Mouse (Mus musculus): ENCODE data around the gene Zcchc18. TPM values are rescaled to one million over a fixed set of nuclear protein-coding genes. Genes with fewer than 3 reads are reported as not detected.
A peak's percentile ranks its signal among the peaks of the same experiment; 100 is the strongest.

Zcchc18 gene
- polyA plus RNA-seq, 1 experiment from 2014 or later: 1.8 TPM

- H3K4me3 ChIP-seq (ENCODE audit: control insufficient read depth in 1 of 2, insufficient read depth in 1 of 2, low read depth in 1 of 2, low read length in 2 of 2): no peak overlapping the region
- no peaks in the 10 kb centered on the region for H3K4me1 ChIP-seq (ENCODE audit: control insufficient read depth in 2 of 2, insufficient read depth in 2 of 2, low read length in 2 of 2)
- no peak overlapping the region for H3K4me2 ChIP-seq (ENCODE audit: low read length)
- no peak overlapping the region for H3K27ac ChIP-seq (replicated peaks in 1 of 2; ENCODE audit: control insufficient read depth in 1 of 2, insufficient read depth in 1 of 2, low read depth in 2 of 2, low read length in 2 of 2)
- no peaks in the 10 kb centered on the region for H3K9me3 ChIP-seq (ENCODE audit: control insufficient read depth, low read length)
- no peaks in the 10 kb centered on the region for H3K27me3 ChIP-seq (ENCODE audit: control insufficient read depth, insufficient read depth, low read length)
- no peak for ATAC-seq (ENCODE audit: insufficient number of reproducible peaks, insufficient read depth, low FRiP score, low read depth)
- H3K9ac ChIP-seq (ENCODE audit: low read length): no peak overlapping the region
- H3K36me3 ChIP-seq (ENCODE audit: control insufficient read depth, insufficient read depth, low read length): no peaks in the 10 kb centered on the region
Measured at GRCm38 (mm10) chrX:136986039-136986438, 6.9 kb upstream of the Zcchc18 start.

GRCm38 (mm10) chrX:136991274-136991673 lies 1.7 kb upstream of the Zcchc18 start:
- ATAC-seq (ENCODE audit: insufficient number of reproducible peaks, insufficient read depth, low FRiP score, low read depth): no peak
- 42% methylated on average over 2 of the region's 2 CpGs for WGBS
- Histone ChIP-seq H3K4me1 (ENCODE audit: control insufficient read depth in 2 of 2, insufficient read depth in 2 of 2, low read length in 2 of 2) (no peaks in the 10 kb centered on the region; a peak in 1 of 4 replicates), H3K9ac (ENCODE audit: low read length) (no peak overlapping the region), H3K4me2 (ENCODE audit: low read length) (no peak overlapping the region), H3K9me3 (ENCODE audit: control insufficient read depth, low read length) (no peaks in the 10 kb centered on the region), H3K27me3 (ENCODE audit: control insufficient read depth, insufficient read depth, low read length) (no peaks in the 10 kb centered on the region), H3K4me3 (ENCODE audit: control insufficient read depth in 1 of 2, insufficient read depth in 1 of 2, low read depth in 1 of 2, low read length in 2 of 2) (no peak overlapping the region), H3K27ac (replicated peaks in 1 of 2; ENCODE audit: control insufficient read depth in 1 of 2, insufficient read depth in 1 of 2, low read depth in 2 of 2, low read length in 2 of 2) (no peak overlapping the region), H3K36me3 (ENCODE audit: control insufficient read depth, insufficient read depth, low read length) (no peaks in the 10 kb centered on the region)

DNA sequence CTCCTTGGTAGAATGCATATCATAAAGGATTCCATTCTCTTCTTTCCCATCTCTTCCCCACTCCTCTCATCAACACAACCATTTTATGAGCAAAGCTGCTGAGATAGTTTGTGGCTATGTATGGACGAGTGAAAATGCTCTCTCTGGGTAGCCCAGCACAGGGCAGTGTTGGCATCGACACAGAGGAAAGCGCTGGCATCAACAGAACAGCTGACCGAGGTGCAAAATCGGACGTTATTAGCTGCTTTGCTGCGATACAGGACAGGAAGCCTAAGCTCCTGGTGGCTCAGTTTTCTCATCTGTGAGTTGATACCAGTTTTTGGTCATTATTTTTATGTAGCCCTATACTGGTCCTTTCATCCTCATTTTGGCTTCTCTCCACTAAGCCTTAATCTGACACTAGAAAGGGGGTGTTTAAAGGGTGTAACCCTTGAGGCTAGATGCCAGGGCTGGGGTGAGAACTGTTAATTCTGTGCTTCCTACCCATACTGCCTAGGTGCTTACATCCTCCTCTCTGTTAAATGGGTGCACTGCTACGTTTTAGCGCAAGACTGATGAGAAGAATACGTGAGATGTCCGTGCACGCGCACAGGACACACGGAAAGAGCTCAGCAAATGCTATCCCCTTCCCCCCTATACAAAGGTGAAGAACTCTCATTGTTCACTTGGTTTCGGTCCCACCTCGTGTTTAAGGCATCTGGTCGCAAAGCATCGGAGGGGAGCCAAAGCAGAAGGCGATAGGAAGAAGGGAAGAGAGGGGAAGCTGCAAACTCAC lies 577 bp upstream of the Zcchc18 start:
- Histone ChIP-seq H3K4me3 (ENCODE audit: control insufficient read depth in 1 of 2, insufficient read depth in 1 of 2, low read depth in 1 of 2, low read length in 2 of 2) (peak overlapping the region; percentile 37 to 39), H3K4me2 (ENCODE audit: low read length) (peak overlapping the region; percentile 72), H3K9ac (ENCODE audit: low read length) (peak overlapping the region; percentile 38), H3K4me1 (ENCODE audit: control insufficient read depth in 2 of 2, insufficient read depth in 2 of 2, low read length in 2 of 2) (no peaks in the 10 kb centered on the region; a peak in 1 of 4 replicates), H3K9me3 (ENCODE audit: control insufficient read depth, low read length) (no peaks in the 10 kb centered on the region), H3K27ac (replicated peaks in 1 of 2; ENCODE audit: control insufficient read depth in 1 of 2, insufficient read depth in 1 of 2, low read depth in 2 of 2, low read length in 2 of 2) (no peak overlapping the region), H3K36me3 (ENCODE audit: control insufficient read depth, insufficient read depth, low read length) (no peaks in the 10 kb centered on the region), H3K27me3 (ENCODE audit: control insufficient read depth, insufficient read depth, low read length) (no peaks in the 10 kb centered on the region)
- ATAC-seq (ENCODE audit: insufficient number of reproducible peaks, insufficient read depth, low FRiP score, low read depth): no peak
- 19% methylated on average over 19 of the region's 19 CpGs for WGBS

DNA sequence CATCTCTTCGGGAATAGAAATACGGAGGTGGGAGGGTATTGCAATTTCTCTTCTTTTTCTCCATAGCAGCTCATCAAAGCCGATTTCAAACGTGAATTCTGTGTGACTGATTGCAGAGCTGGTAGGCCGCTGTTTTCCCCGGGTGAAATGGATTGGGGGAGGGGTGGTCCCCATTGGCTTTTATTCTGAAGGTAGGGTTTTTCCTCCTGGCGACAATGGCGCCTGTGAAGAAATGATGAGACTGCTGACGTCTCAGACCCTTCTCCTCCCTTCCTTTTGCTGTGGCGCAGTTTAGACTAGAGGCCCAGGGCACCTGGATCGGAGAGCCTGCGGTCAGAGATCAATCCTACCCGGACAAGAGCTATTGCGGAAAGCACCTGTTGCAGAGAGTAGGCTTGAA lies 686 bp downstream of the Zcchc18 start:
- H3K27ac ChIP-seq (replicated peaks in 1 of 2; ENCODE audit: control insufficient read depth in 1 of 2, insufficient read depth in 1 of 2, low read depth in 2 of 2, low read length in 2 of 2): no peak overlapping the region
- no peaks in the 10 kb centered on the region for H3K36me3 ChIP-seq (ENCODE audit: control insufficient read depth, insufficient read depth, low read length)
- H3K27me3 ChIP-seq (ENCODE audit: control insufficient read depth, insufficient read depth, low read length): no peaks in the 10 kb centered on the region
- H3K4me2 ChIP-seq (ENCODE audit: low read length): peak overlapping the region; percentile 72
- 30% methylated on average over 14 of the region's 14 CpGs for WGBS
- H3K4me1 ChIP-seq (ENCODE audit: control insufficient read depth in 2 of 2, insufficient read depth in 2 of 2, low read length in 2 of 2): no peaks in the 10 kb centered on the region; a peak in 1 of 4 replicates
- ATAC-seq (ENCODE audit: insufficient number of reproducible peaks, insufficient read depth, low FRiP score, low read depth): no peak
- no peak overlapping the region for H3K9ac ChIP-seq (ENCODE audit: low read length)
- H3K4me3 ChIP-seq (ENCODE audit: control insufficient read depth in 1 of 2, insufficient read depth in 1 of 2, low read depth in 1 of 2, low read length in 2 of 2): no peak overlapping the region; a peak in 1 of 4 replicates
- no peaks in the 10 kb centered on the region for H3K9me3 ChIP-seq (ENCODE audit: control insufficient read depth, low read length)

DNA sequence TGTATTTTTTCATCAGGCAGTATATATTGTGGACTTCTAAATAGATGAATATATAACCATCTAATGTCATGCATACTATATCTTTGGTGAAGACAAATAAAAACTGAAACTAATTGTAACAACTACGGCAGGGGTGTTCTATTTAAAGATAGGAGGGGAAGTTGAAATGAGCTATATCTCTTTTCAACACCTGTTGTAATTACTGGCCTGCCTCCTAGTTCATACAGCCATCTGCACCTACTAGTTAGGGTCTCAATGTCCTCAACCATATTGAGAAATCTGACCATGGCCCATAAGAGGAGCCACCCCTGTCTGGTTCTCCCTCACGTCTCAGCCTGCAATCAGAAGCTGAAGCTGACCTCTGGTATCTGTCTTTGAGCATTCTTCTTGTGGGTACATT lies 3.3 kb downstream of the Zcchc18 start:
- Histone ChIP-seq H3K4me1 (ENCODE audit: control insufficient read depth in 2 of 2, insufficient read depth in 2 of 2, low read length in 2 of 2) (no peaks in the 10 kb centered on the region; a peak in 1 of 4 replicates), H3K27ac (replicated peaks in 1 of 2; ENCODE audit: control insufficient read depth in 1 of 2, insufficient read depth in 1 of 2, low read depth in 2 of 2, low read length in 2 of 2) (no peak overlapping the region), H3K4me2 (ENCODE audit: low read length) (no peak overlapping the region), H3K9me3 (ENCODE audit: control insufficient read depth, low read length) (no peaks in the 10 kb centered on the region), H3K9ac (ENCODE audit: low read length) (no peak overlapping the region), H3K36me3 (ENCODE audit: control insufficient read depth, insufficient read depth, low read length) (0 out of 2 replicates have a peak, but pooled peaks cover 3% of the 10 kb centered on the region), H3K27me3 (ENCODE audit: control insufficient read depth, insufficient read depth, low read length) (no peaks in the 10 kb centered on the region), H3K4me3 (ENCODE audit: control insufficient read depth in 1 of 2, insufficient read depth in 1 of 2, low read depth in 1 of 2, low read length in 2 of 2) (no peak overlapping the region)
- 81% methylated on average over 2 of the region's 2 CpGs for WGBS
- no peak for ATAC-seq (ENCODE audit: insufficient number of reproducible peaks, insufficient read depth, low FRiP score, low read depth)

- Histone ChIP-seq H3K4me3 (ENCODE audit: control insufficient read depth in 1 of 2, insufficient read depth in 1 of 2, low read depth in 1 of 2, low read length in 2 of 2) (no peak overlapping the region), H3K9me3 (ENCODE audit: control insufficient read depth, low read length) (no peaks in the 10 kb centered on the region), H3K4me2 (ENCODE audit: low read length) (no peak overlapping the region), H3K27ac (replicated peaks in 1 of 2; ENCODE audit: control insufficient read depth in 1 of 2, insufficient read depth in 1 of 2, low read depth in 2 of 2, low read length in 2 of 2) (no peak overlapping the region), H3K4me1 (ENCODE audit: control insufficient read depth in 2 of 2, insufficient read depth in 2 of 2, low read length in 2 of 2) (no peaks in the 10 kb centered on the region), H3K36me3 (ENCODE audit: control insufficient read depth, insufficient read depth, low read length) (peaks cover 19% of the 10 kb centered on the region), H3K27me3 (ENCODE audit: control insufficient read depth, insufficient read depth, low read length) (no peaks in the 10 kb centered on the region), H3K9ac (ENCODE audit: low read length) (no peak overlapping the region)
- WGBS: 46% methylated on average over 6 of the region's 6 CpGs
- ATAC-seq (ENCODE audit: insufficient number of reproducible peaks, insufficient read depth, low FRiP score, low read depth): no peak
Measured at GRCm38 (mm10) chrX:137015099-137015709, 22.2 kb downstream of the Zcchc18 start.

- Histone ChIP-seq H3K4me2 (ENCODE audit: low read length) (no peak overlapping the region), H3K9ac (ENCODE audit: low read length) (no peak overlapping the region), H3K36me3 (ENCODE audit: control insufficient read depth, insufficient read depth, low read length) (peaks cover 16% of the 10 kb centered on the region), H3K9me3 (ENCODE audit: control insufficient read depth, low read length) (no peaks in the 10 kb centered on the region), H3K4me1 (ENCODE audit: control insufficient read depth in 2 of 2, insufficient read depth in 2 of 2, low read length in 2 of 2) (no peaks in the 10 kb centered on the region), H3K4me3 (ENCODE audit: control insufficient read depth in 1 of 2, insufficient read depth in 1 of 2, low read depth in 1 of 2, low read length in 2 of 2) (no peak overlapping the region), H3K27me3 (ENCODE audit: control insufficient read depth, insufficient read depth, low read length) (no peaks in the 10 kb centered on the region), H3K27ac (replicated peaks in 1 of 2; ENCODE audit: control insufficient read depth in 1 of 2, insufficient read depth in 1 of 2, low read depth in 2 of 2, low read length in 2 of 2) (no peak overlapping the region)
- WGBS: 72% methylated on average over 1 of the region's 1 CpGs
- no peak for ATAC-seq (ENCODE audit: insufficient number of reproducible peaks, insufficient read depth, low FRiP score, low read depth)
Measured at GRCm38 (mm10) chrX:137017668-137018067, 24.7 kb downstream of the Zcchc18 start.
